Mouse (Mus musculus) lung, postnatal 0 days (tissue): Measurements from ENCODE around the gene Grasp. TPM values are rescaled to one million over a fixed set of nuclear protein-coding genes. Genes with fewer than 3 reads are reported as not detected.

Experiments used
- ATAC-seq: fragments of 200-750 bp; cut with Nextera tagmentation; 2 replicates; pipeline ENCODE4 v1.8.0; 2017; ENCODE audit warnings: moderate library complexity
- DNase-seq: peaks from one replicate; pipeline ENCODE4 v3.0.0-alpha.2; 2016; ENCODE audit warnings: low spot score
- H3K27ac ChIP-seq: fragments of 300-500 bp; sonication (generic); 2 replicates; pipeline ENCODE4 v1.5.1; 2014; ENCODE audit warnings: antibody characterized with exemption, mild to moderate bottlenecking, low read length, mixed read lengths
- H3K27me3 ChIP-seq: fragments of 300-500 bp; sonication (generic); replicated peaks from 2 replicates; pipeline ENCODE4 v1.6.1; 2014; ENCODE audit warnings: low read length, mixed read lengths; ENCODE audit not compliant: insufficient read depth
- H3K36me3 ChIP-seq: fragments of 300-500 bp; sonication (generic); 2 replicates; pipeline ENCODE4 v1.6.1; 2014; ENCODE audit warnings: low read length, mixed read lengths; ENCODE audit not compliant: insufficient read depth
- H3K4me1 ChIP-seq: fragments of 300-500 bp; sonication (generic); 2 replicates; pipeline ENCODE4 v1.6.1; 2014; ENCODE audit warnings: antibody characterized with exemption, low read depth, low read length, mixed read lengths; ENCODE audit not compliant: insufficient read depth
- H3K4me2 ChIP-seq: fragments of 300-500 bp; sonication (generic); replicated peaks from 2 replicates; pipeline ENCODE4 v1.6.1; 2014; ENCODE audit warnings: low read depth, mild to moderate bottlenecking, low read length, moderate library complexity, mixed read lengths
- H3K4me3 ChIP-seq: fragments of 300-500 bp; sonication (generic); 2 replicates; pipeline ENCODE4 v1.5.1; 2014; ENCODE audit warnings: low read depth, low read length
- H3K9ac ChIP-seq: fragments of 300-500 bp; sonication (generic); replicated peaks from 2 replicates; pipeline ENCODE4 v1.6.1; 2014; ENCODE audit warnings: low read depth, mild to moderate bottlenecking
- H3K9me3 ChIP-seq: fragments of 300-500 bp; sonication (generic); 2 replicates; pipeline ENCODE4 v1.6.1; 2016; ENCODE audit warnings: low read length, mixed read lengths
- CTCF ChIP-seq: IDR thresholded peaks from 2 replicates; pipeline ENCODE4 v1.5.1; 2016; ENCODE audit warnings: antibody characterized with exemption, mild to moderate bottlenecking
- EP300 ChIP-seq: IDR thresholded peaks from 2 replicates; pipeline ENCODE4 v1.6.1; 2016; ENCODE audit warnings: antibody characterized with exemption, mild to moderate bottlenecking, control low read depth
- WGBS: fragments of 180-500 bp; shearing (Covaris S2); extraction: QIAGEN DNeasy Blood & Tissue Kit; methylation state at CpG from one replicate; pipeline ENCODE4 v1.1.7; 2014; 5-methylcytosine and 5-hydroxymethylcytosine counted together
- polyA plus RNA-seq: library from polyadenylated mRNA; unstranded; fragments of >200 nt; fragmentation: Nextera tagmentation; extraction: Ambion mirVana; gene quantifications from 2 replicates; pipeline ENCODE4 v1.2.1, GENCODE M21; 2015

Grasp gene
- polyA plus RNA-seq, 1 experiment from 2014 or later = 8.6 TPM

GRCm38 (mm10) chr15:101192651-101193050 is 31.3 kb upstream of the Grasp start:
- Histone ChIP-seq H3K36me3 (peaks cover 13% of the 10 kb centered on the region; the same call in 1 of the 2 replicates), H3K9ac (no peak overlapping the region), H3K27ac (no peak overlapping the region), H3K9me3 (no peaks in the 10 kb centered on the region), H3K4me3 (no peak overlapping the region), H3K4me1 (peaks cover 20% of the 10 kb centered on the region; the same call in 1 of the 2 replicates), H3K27me3 (no peaks in the 10 kb centered on the region), H3K4me2 (no peak overlapping the region)
- ATAC-seq (no peak), DNase-seq (no peak)
- TF ChIP-seq EP300 (no peak), CTCF (no peak)
- 60% methylated on average over 7 of the region's 7 CpGs for WGBS

- 81% methylated on average over 6 of the region's 6 CpGs for WGBS
- DNase-seq (no peak), ATAC-seq (no peak)
- H3K27ac ChIP-seq = no peak overlapping the region
- peaks cover 15% of the 10 kb centered on the region; the same call in 1 of the 2 replicates for H3K36me3 ChIP-seq
- H3K4me1 ChIP-seq = peaks cover 20% of the 10 kb centered on the region; the same call in 1 of the 2 replicates
- no peak overlapping the region for H3K9ac ChIP-seq
- TF ChIP-seq EP300 (no peak), CTCF (no peak)
- no peaks in the 10 kb centered on the region for H3K9me3 ChIP-seq
- no peaks in the 10 kb centered on the region for H3K27me3 ChIP-seq
- no peak overlapping the region for H3K4me3 ChIP-seq
- no peak overlapping the region for H3K4me2 ChIP-seq
These were observed 30.0 kb upstream of the Grasp start for GRCm38 (mm10) chr15:101193971-101194370.

- Histone ChIP-seq H3K4me3 (no peak overlapping the region), H3K4me2 (no peak overlapping the region), H3K27ac (no peak overlapping the region), H3K27me3 (no peaks in the 10 kb centered on the region), H3K9ac (no peak overlapping the region), H3K9me3 (no peaks in the 10 kb centered on the region), H3K36me3 (peaks cover 19% of the 10 kb centered on the region; the same call in 1 of the 2 replicates), H3K4me1 (peaks cover 20% of the 10 kb centered on the region; the same call in 1 of the 2 replicates)
- TF ChIP-seq CTCF = no peak
- TF ChIP-seq EP300 = no peak
- 70% methylated on average over 16 of the region's 16 CpGs for WGBS
- no peak for DNase-seq
- no peak for ATAC-seq
These were observed 28.8 kb upstream of the Grasp start for GRCm38 (mm10) chr15:101194951-101195823.

- ATAC-seq (no peak), DNase-seq (no peak)
- Histone ChIP-seq H3K4me2 (no peak overlapping the region), H3K27me3 (no peaks in the 10 kb centered on the region), H3K27ac (no peak overlapping the region), H3K4me3 (no peak overlapping the region), H3K9me3 (no peaks in the 10 kb centered on the region), H3K4me1 (peaks cover 15% of the 10 kb centered on the region; the same call in 1 of the 2 replicates), H3K9ac (no peak overlapping the region), H3K36me3 (peaks cover 26% of the 10 kb centered on the region)
- WGBS = 90% methylated on average over 8 of the region's 8 CpGs
- TF ChIP-seq EP300 (no peak), CTCF (no peak)
These were observed 27.8 kb upstream of the Grasp start for GRCm38 (mm10) chr15:101196079-101196795.

GRCm38 (mm10) chr15:101196961-101197360 is 27.0 kb upstream of the Grasp start:
- TF ChIP-seq CTCF (no peak), EP300 (no peak)
- H3K9me3 ChIP-seq = no peaks in the 10 kb centered on the region
- H3K36me3 ChIP-seq = peaks cover 26% of the 10 kb centered on the region
- ATAC-seq = no peak
- no peak overlapping the region for H3K27ac ChIP-seq
- no peak for DNase-seq
- H3K27me3 ChIP-seq = no peaks in the 10 kb centered on the region
- no peak overlapping the region for H3K4me2 ChIP-seq
- H3K9ac ChIP-seq = no peak overlapping the region
- H3K4me1 ChIP-seq = peaks cover 8% of the 10 kb centered on the region; the same call in 1 of the 2 replicates
- no peak overlapping the region for H3K4me3 ChIP-seq

GRCm38 (mm10) chr15:101197497-101198179 is 26.4 kb upstream of the Grasp start:
- no peak overlapping the region for H3K9ac ChIP-seq
- TF ChIP-seq CTCF = no peak
- no peak for TF ChIP-seq EP300
- no peak overlapping the region for H3K27ac ChIP-seq
- H3K36me3 ChIP-seq = peaks cover 32% of the 10 kb centered on the region
- H3K4me2 ChIP-seq = no peak overlapping the region
- DNase-seq (no peak), ATAC-seq (peak; percentile 13; the same call in 1 of the 2 replicates)
- WGBS = 83% methylated on average over 15 of the region's 15 CpGs
- H3K4me1 ChIP-seq = peaks cover 1% of the 10 kb centered on the region; the same call in 1 of the 2 replicates
- H3K9me3 ChIP-seq = no peaks in the 10 kb centered on the region
- H3K27me3 ChIP-seq = no peaks in the 10 kb centered on the region
- H3K4me3 ChIP-seq = no peak overlapping the region
